Comparison of ENCODE assay signal across 16 mouse cellular contexts in genomic region chr5:59591149-59591548, GRCm38 (mm10).
"Had no signal": no experiment of that assay in that cellular context is flagged by ENCODE, and none has a peak within 500 bp of the region (broad histone marks: within the 10 kb centered on the region; RNA-seq: fewer than 3 reads in every experiment).

No protein-coding gene starts in this region.

- H3K27ac ChIP-seq: neural tube, embryonic 13.5 days; neural tube, embryonic 15.5 days; stomach, embryonic 15.5 days; stomach, postnatal 0 days had no signal

- H3K36me3 ChIP-seq: neural tube, embryonic 13.5 days; neural tube, embryonic 15.5 days; stomach, embryonic 15.5 days had no signal

- H3K9ac ChIP-seq: neural tube, embryonic 13.5 days; neural tube, embryonic 15.5 days; stomach, embryonic 15.5 days had no signal

- H3K4me1 ChIP-seq: neural tube, embryonic 13.5 days; neural tube, embryonic 15.5 days; stomach, embryonic 15.5 days had no signal

- H3K4me3 ChIP-seq: neural tube, embryonic 13.5 days; neural tube, embryonic 15.5 days; stomach, embryonic 15.5 days had no signal

- H3K9me3 ChIP-seq: neural tube, embryonic 13.5 days; neural tube, embryonic 15.5 days; stomach, embryonic 15.5 days had no signal

- DNase-seq: retina, postnatal 1 day; right cerebral cortex, adult 18-20 months; right cerebral cortex, postnatal 14 days; right cerebral cortex, postnatal 25 days; right cerebral cortex, postnatal 4 days; spleen, adult 18-20 months; thymus, adult 18-20 months; thymus, adult 2 months; thymus, postnatal 14 days; thymus, postnatal 25 days; thymus, postnatal 36 days; thymus, postnatal 4 days had no signal

- H3K4me2 ChIP-seq: neural tube, embryonic 13.5 days; neural tube, embryonic 15.5 days; stomach, embryonic 15.5 days had no signal

- H3K27me3 ChIP-seq: neural tube, embryonic 13.5 days; neural tube, embryonic 15.5 days; stomach, embryonic 15.5 days had no signal
